Mouse (Mus musculus): ENCODE results near the gene Zdhhc7.

GRCm38 (mm10) chr8:120140769-120141168, 39.5 kb upstream of the Zdhhc7 start:
- TF ChIP-seq MAX (IDR thresholded peaks at IDR 0.05) (no peak), CTCF (IDR thresholded peaks at IDR 0.05; ENCODE audit: control insufficient read depth, insufficient read depth, insufficient read length) (no peak)
